Mouse (Mus musculus) adrenal gland, adult (tissue): ENCODE results near the gene Lifr.

ENCODE experiments used
- DNase-seq, 2 experiments: peaks; one replicate each; pipeline ENCODE4 v3.0.0; 2022 to 2023; ENCODE audit warnings: low spot score in 1 of 2; ENCODE audit not compliant: inconsistent age in 2 of 2

Lifr gene

GRCm38 (mm10) chr15:7080916-7081626, 9.3 kb upstream of the Lifr start:
- no peak for DNase-seq

GRCm38 (mm10) chr15:7081795-7082194, 8.6 kb upstream of the Lifr start:
- DNase-seq, result no peak

- no peak for DNase-seq
Observed at GRCm38 (mm10) chr15:7082901-7083300, 7.5 kb upstream of the Lifr start.

- peak in 1 of 2 experiments; percentile 19 for DNase-seq
Observed at GRCm38 (mm10) chr15:7084780-7085497, 5.5 kb upstream of the Lifr start.

GRCm38 (mm10) chr15:7088691-7089090, 1.7 kb upstream of the Lifr start:
- DNase-seq, result peak; percentile 33 to 67

GRCm38 (mm10) chr15:7092321-7092720, 1.9 kb downstream of the Lifr start:
- peak in 1 of 2 experiments; percentile 49 for DNase-seq

- no peak for DNase-seq
Observed at GRCm38 (mm10) chr15:7099406-7099805, 9.0 kb downstream of the Lifr start.

- DNase-seq, result peak; percentile 64 to 72
Observed at GRCm38 (mm10) chr15:7100226-7100625, 9.8 kb downstream of the Lifr start.

- no peak for DNase-seq
Observed at GRCm38 (mm10) chr15:7103051-7103450, 12.6 kb downstream of the Lifr start.

- no peak for DNase-seq
Observed at GRCm38 (mm10) chr15:7105224-7105623, 14.8 kb downstream of the Lifr start.

- DNase-seq, result no peak
Observed at GRCm38 (mm10) chr15:7108160-7108559, 17.7 kb downstream of the Lifr start.

GRCm38 (mm10) chr15:7112227-7112907, 22.0 kb downstream of the Lifr start:
- no peak for DNase-seq

GRCm38 (mm10) chr15:7113906-7114305, 23.5 kb downstream of the Lifr start:
- DNase-seq, result no peak

GRCm38 (mm10) chr15:7115326-7116003, 25.1 kb downstream of the Lifr start:
- DNase-seq, result no peak

- DNase-seq, result no peak
Observed at GRCm38 (mm10) chr15:7116216-7116615, 25.8 kb downstream of the Lifr start.

- no peak for DNase-seq
Observed at GRCm38 (mm10) chr15:7116699-7117098, 26.3 kb downstream of the Lifr start.

- no peak for DNase-seq
Observed at GRCm38 (mm10) chr15:7117944-7118343, 27.5 kb downstream of the Lifr start.

GRCm38 (mm10) chr15:7118849-7119248, 28.4 kb downstream of the Lifr start:
- peak; percentile 67 to 87 for DNase-seq

- DNase-seq, result no peak
Observed at GRCm38 (mm10) chr15:7119930-7120512, 29.6 kb downstream of the Lifr start.

GRCm38 (mm10) chr15:7123781-7124450, 33.5 kb downstream of the Lifr start:
- no peak for DNase-seq
